Mouse (Mus musculus): ENCODE data around the gene Snx19. TPM values are rescaled to one million over a fixed set of nuclear protein-coding genes. Genes with fewer than 3 reads are reported as not detected.
A peak's percentile ranks its signal among the peaks of the same experiment; 100 is the strongest.

Gene Snx19
- polyA plus RNA-seq (2014; fragmentation: Nextera tagmentation; extraction: Ambion mirVana) = 16.6 and 27.2 TPM in 2 replicates

DNA sequence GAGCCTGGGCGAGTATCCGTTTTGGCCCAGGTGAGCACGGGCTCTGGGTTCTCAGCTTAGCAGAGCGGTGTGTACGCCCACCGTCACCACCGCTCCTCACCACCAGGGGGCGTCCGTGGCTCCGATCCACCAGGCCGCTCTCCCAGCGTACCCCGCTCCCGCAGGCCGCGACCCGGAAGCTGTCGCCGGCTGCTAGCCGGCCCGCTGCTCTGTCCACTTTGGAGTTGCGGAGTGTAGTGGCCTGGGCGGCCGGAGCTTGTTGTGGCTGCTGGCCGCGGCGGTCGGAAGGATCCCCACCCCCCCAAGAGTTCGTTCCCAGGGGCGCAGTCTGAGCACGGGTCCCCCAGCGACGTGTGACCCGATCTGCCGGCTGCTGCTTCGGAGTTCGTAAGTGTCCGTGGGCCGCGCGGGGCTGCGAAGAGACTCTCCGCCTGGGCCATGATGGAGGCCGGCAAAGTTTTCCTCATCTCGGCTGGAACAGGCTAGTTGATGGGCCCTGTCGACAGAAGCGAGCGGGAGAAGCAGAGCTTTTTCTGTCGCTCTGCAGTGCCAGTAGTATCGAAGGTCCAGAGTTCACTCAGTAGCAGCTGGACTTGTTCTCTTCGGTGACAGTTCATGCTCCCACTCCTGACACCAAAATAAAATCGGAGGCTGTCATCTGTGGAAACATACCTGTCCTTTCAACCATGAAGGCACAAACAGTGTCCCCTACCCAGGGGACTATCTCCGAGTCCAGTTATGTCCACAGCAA, at the start of gene Snx19:
Snx19 (plus strand) TSS at position 227 of the 751 bp plus-strand sequence.
- peak; percentile 95 for ATAC-seq (ENCODE audit: low FRiP score, low TSS enrichment)
- peak within 1 kb of the TSS; percentile 74 for H3K9ac ChIP-seq (replicated peaks; ENCODE audit: low read length)
- DNase-seq = peak; percentile 94
- H3K36me3 ChIP-seq (ENCODE audit: control insufficient read depth, insufficient read depth, low read length) = peaks cover 5% of the 10 kb centered on the region
- peak within 1 kb of the TSS; percentile 81 for H3K4me3 ChIP-seq (replicated peaks; ENCODE audit: low read depth, low read length)
- no peak within 1 kb of the TSS for H3K27ac ChIP-seq (replicated peaks; ENCODE audit: low read depth, low read length)
- no peaks in the 10 kb centered on the region for H3K27me3 ChIP-seq (ENCODE audit: control insufficient read depth, insufficient read depth, low read length)
- no peaks in the 10 kb centered on the region for H3K9me3 ChIP-seq (ENCODE audit: control insufficient read depth, low read length)
- WGBS = 2% methylated on average over 53 of the region's 53 CpGs
- peak within 1 kb of the TSS; percentile 84 for H3K4me2 ChIP-seq (ENCODE audit: low read length)
- H3K4me1 ChIP-seq (ENCODE audit: control insufficient read depth, insufficient read depth, low read length) = peaks cover 24% of the 10 kb centered on the region

DNA sequence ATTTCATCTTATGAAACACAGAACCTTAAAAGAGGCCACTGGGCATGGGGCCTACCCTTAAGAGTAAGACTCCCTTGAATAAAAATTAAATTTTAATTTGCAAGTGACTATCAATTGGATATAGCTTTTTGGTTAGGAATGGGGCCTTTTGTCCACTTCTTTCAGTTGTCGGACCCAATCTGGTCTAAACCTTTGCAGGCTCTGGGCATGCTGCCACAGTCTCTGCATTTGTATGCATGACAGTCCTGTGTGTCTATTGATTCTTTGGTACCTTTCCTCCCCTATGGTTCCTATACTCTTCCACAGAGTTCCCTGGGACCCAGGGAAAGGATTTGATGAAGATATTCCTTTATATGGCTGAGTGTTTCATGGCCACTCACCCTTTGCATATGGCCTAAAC, 26.1 kb upstream of the Snx19 start:
- Histone ChIP-seq H3K4me1 (ENCODE audit: control insufficient read depth, insufficient read depth, low read length) (no peaks in the 10 kb centered on the region), H3K27ac (replicated peaks; ENCODE audit: low read depth, low read length) (no peak overlapping the region), H3K4me2 (ENCODE audit: low read length) (no peak overlapping the region), H3K27me3 (ENCODE audit: control insufficient read depth, insufficient read depth, low read length) (no peaks in the 10 kb centered on the region), H3K4me3 (replicated peaks; ENCODE audit: low read depth, low read length) (no peak overlapping the region), H3K36me3 (ENCODE audit: control insufficient read depth, insufficient read depth, low read length) (no peaks in the 10 kb centered on the region), H3K9me3 (ENCODE audit: control insufficient read depth, low read length) (no peaks in the 10 kb centered on the region; the same call in 1 of the 2 replicates), H3K9ac (replicated peaks; ENCODE audit: low read length) (no peak overlapping the region)
- DNase-seq = peak; percentile 61
- 51% methylated on average over 1 of the region's 1 CpGs for WGBS
- no peak for ATAC-seq (ENCODE audit: low FRiP score, low TSS enrichment)

DNA sequence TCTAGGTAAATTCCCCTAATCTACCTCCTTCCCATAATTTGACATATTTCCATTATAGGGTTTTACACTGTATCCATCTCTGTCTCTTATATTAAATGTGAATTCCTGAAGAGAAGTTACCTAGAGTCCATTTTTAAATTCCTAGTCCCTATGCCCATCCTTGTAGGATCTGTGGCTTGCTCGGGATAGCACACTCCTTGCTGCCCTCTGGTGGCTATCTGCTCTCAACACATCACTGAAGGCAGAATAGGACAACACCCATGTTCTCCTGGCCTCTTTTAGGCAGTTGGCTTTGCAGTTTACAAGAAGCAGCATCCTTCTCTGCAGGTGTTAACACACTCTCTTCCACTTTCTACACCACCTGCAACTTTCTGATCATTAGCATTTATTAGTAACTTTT, 4.0 kb upstream of the Snx19 start:
- no peak for ATAC-seq (ENCODE audit: low FRiP score, low TSS enrichment)
- Histone ChIP-seq H3K36me3 (ENCODE audit: control insufficient read depth, insufficient read depth, low read length) (no peaks in the 10 kb centered on the region), H3K4me1 (ENCODE audit: control insufficient read depth, insufficient read depth, low read length) (peaks cover 5% of the 10 kb centered on the region), H3K27ac (replicated peaks; ENCODE audit: low read depth, low read length) (no peak overlapping the region), H3K9me3 (ENCODE audit: control insufficient read depth, low read length) (no peaks in the 10 kb centered on the region), H3K27me3 (ENCODE audit: control insufficient read depth, insufficient read depth, low read length) (no peaks in the 10 kb centered on the region), H3K4me3 (replicated peaks; ENCODE audit: low read depth, low read length) (no peak overlapping the region), H3K4me2 (ENCODE audit: low read length) (no peak overlapping the region), H3K9ac (replicated peaks; ENCODE audit: low read length) (no peak overlapping the region)
- peak; percentile 86 for DNase-seq
- 5% methylated on average over 1 of the region's 1 CpGs for WGBS

DNA sequence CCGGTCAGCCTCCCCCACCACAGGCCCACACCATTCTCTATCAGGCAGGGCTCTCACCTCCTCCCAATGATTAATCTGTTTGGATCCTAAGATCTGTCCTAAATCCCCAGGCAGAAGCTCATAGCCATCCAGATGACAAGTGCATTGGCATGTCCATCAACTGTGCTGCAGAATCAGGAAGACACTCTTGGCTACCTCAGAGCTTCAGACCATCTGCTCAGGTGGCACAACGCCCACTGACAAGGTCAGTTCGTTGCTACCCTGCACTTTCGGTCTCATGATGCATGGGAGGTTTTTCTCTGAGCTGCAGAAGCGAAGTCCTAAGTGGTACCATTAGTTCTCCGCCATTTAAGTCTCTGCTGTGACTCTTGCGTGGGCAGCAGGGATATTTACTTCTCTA, 1.7 kb upstream of the Snx19 start:
- H3K27me3 ChIP-seq (ENCODE audit: control insufficient read depth, insufficient read depth, low read length) = no peaks in the 10 kb centered on the region
- ATAC-seq (ENCODE audit: low FRiP score, low TSS enrichment) = no peak
- H3K9me3 ChIP-seq (ENCODE audit: control insufficient read depth, low read length) = no peaks in the 10 kb centered on the region
- peaks cover 24% of the 10 kb centered on the region for H3K4me1 ChIP-seq (ENCODE audit: control insufficient read depth, insufficient read depth, low read length)
- no peak for DNase-seq
- no peak overlapping the region for H3K4me2 ChIP-seq (ENCODE audit: low read length)
- no peak overlapping the region for H3K9ac ChIP-seq (replicated peaks; ENCODE audit: low read length)
- WGBS = 89% methylated on average over 7 of the region's 7 CpGs
- H3K36me3 ChIP-seq (ENCODE audit: control insufficient read depth, insufficient read depth, low read length) = 0 out of 2 replicates have a peak, but pooled peaks cover 4% of the 10 kb centered on the region
- H3K4me3 ChIP-seq (replicated peaks; ENCODE audit: low read depth, low read length) = no peak overlapping the region
- no peak overlapping the region for H3K27ac ChIP-seq (replicated peaks; ENCODE audit: low read depth, low read length)

DNA sequence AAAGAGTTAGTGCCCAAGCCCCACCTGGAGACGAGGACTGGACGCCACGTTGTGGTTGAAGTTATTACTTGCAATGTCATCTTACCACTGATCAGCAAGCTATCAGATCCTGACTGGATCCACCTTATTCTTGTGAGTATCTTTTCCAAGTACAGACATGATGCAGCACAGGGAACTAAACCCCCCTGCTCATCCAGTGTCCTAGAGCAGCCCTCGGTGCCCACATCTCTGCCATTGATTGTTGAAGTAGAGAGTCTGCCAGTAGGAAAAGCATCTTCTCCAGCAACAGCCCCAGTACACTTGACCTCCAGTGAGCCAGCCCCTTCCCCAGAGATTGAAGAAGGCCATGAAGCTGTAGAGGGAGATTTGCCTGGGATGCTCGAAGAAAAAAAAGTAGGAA, 1.3 kb downstream of the Snx19 start:
- peak overlapping the region; percentile 84 for H3K4me2 ChIP-seq (ENCODE audit: low read length)
- ATAC-seq (ENCODE audit: low FRiP score, low TSS enrichment) = no peak
- 94% methylated on average over 5 of the region's 5 CpGs for WGBS

DNA sequence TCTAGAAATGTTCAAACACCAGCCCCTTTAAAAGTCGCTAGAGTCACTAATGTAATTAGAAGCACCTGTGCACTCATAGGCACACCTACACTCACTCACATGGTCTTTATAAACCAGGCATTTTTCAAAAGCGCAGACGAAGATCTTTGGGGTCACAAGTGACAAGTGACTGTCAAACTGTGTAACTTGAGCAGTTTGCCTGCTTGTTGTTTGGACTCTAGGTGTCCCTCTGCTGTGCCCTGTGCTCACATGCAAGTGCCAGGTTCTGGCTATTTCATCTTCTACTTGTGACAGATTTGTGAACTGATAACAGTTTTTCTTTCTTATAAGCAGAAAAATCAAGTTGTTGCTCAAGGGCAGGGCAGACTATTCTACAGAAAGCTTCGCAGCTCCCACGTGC, 3.5 kb downstream of the Snx19 start:
- H3K36me3 ChIP-seq (ENCODE audit: control insufficient read depth, insufficient read depth, low read length) = peaks cover 35% of the 10 kb centered on the region
- no peak overlapping the region for H3K9ac ChIP-seq (replicated peaks; ENCODE audit: low read length)

More for the DNA sequence above, 1.3 kb downstream of the Snx19 start:
- no peak overlapping the region for H3K9ac ChIP-seq (replicated peaks; ENCODE audit: low read length)
- no peak for DNase-seq
- H3K27ac ChIP-seq (replicated peaks; ENCODE audit: low read depth, low read length) = no peak overlapping the region
- H3K36me3 ChIP-seq (ENCODE audit: control insufficient read depth, insufficient read depth, low read length) = peaks cover 17% of the 10 kb centered on the region
- H3K4me1 ChIP-seq (ENCODE audit: control insufficient read depth, insufficient read depth, low read length) = peaks cover 24% of the 10 kb centered on the region
- no peaks in the 10 kb centered on the region for H3K9me3 ChIP-seq (ENCODE audit: control insufficient read depth, low read length)
- H3K27me3 ChIP-seq (ENCODE audit: control insufficient read depth, insufficient read depth, low read length) = no peaks in the 10 kb centered on the region
- no peak overlapping the region for H3K4me3 ChIP-seq (replicated peaks; ENCODE audit: low read depth, low read length)

DNA sequence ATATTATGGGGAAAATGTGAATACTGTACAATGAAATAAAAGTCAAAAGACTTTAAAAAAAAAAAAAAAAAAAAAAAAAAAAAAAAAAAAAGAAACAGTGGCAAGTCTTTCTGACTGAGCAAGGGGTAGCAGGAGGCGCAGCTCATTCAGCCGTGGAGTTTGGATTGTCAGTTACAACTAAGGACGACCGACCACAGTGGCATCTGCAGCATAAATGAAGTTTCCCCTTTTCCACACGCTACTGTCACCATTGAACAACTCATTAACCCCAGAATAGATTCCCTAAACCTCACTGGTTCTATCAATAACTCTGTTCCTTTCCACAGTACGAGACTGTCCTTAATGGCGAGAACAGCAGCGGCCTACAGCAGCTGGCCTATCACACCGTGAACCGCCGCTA, 5.0 kb downstream of the Snx19 start:
- Histone ChIP-seq H3K27me3 (ENCODE audit: control insufficient read depth, insufficient read depth, low read length) (no peaks in the 10 kb centered on the region), H3K4me2 (ENCODE audit: low read length) (no peak overlapping the region), H3K4me1 (ENCODE audit: control insufficient read depth, insufficient read depth, low read length) (peaks cover 24% of the 10 kb centered on the region), H3K4me3 (replicated peaks; ENCODE audit: low read depth, low read length) (no peak overlapping the region), H3K9ac (replicated peaks; ENCODE audit: low read length) (no peak overlapping the region), H3K9me3 (ENCODE audit: control insufficient read depth, low read length) (no peaks in the 10 kb centered on the region), H3K36me3 (ENCODE audit: control insufficient read depth, insufficient read depth, low read length) (peaks cover 50% of the 10 kb centered on the region), H3K27ac (replicated peaks; ENCODE audit: low read depth, low read length) (no peak overlapping the region)
- WGBS = 93% methylated on average over 11 of the region's 11 CpGs
- ATAC-seq (ENCODE audit: low FRiP score, low TSS enrichment) (no peak), DNase-seq (no peak)

More for the DNA sequence above, 3.5 kb downstream of the Snx19 start:
- Histone ChIP-seq H3K27me3 (ENCODE audit: control insufficient read depth, insufficient read depth, low read length) (no peaks in the 10 kb centered on the region), H3K27ac (replicated peaks; ENCODE audit: low read depth, low read length) (no peak overlapping the region), H3K4me2 (ENCODE audit: low read length) (no peak overlapping the region), H3K4me3 (replicated peaks; ENCODE audit: low read depth, low read length) (no peak overlapping the region), H3K4me1 (ENCODE audit: control insufficient read depth, insufficient read depth, low read length) (peaks cover 24% of the 10 kb centered on the region), H3K9me3 (ENCODE audit: control insufficient read depth, low read length) (no peaks in the 10 kb centered on the region)
- 89% methylated on average over 5 of the region's 5 CpGs for WGBS
- ATAC-seq (ENCODE audit: low FRiP score, low TSS enrichment) (no peak), DNase-seq (no peak)

DNA sequence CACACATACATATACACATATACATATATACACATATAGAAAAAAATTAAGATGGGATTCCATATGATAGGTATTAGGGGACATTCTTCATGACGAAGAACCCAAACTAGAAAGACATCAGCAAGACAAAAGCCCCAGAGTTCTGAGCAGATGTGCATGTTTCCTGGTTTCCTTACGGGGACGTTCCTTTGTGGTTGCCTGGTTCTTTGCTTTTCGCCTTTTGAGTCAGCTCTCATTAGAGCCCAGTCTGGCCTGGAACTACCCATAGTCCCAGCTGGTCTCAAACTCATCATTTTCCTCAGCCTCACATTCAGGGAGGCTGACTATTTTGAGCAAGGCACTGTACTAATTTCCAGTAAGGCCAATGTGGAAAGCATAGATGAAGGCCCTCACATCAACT, 7.0 kb downstream of the Snx19 start:
- Histone ChIP-seq H3K4me2 (ENCODE audit: low read length) (no peak overlapping the region), H3K9ac (replicated peaks; ENCODE audit: low read length) (no peak overlapping the region), H3K4me1 (ENCODE audit: control insufficient read depth, insufficient read depth, low read length) (peaks cover 9% of the 10 kb centered on the region), H3K27me3 (ENCODE audit: control insufficient read depth, insufficient read depth, low read length) (no peaks in the 10 kb centered on the region), H3K27ac (replicated peaks; ENCODE audit: low read depth, low read length) (no peak overlapping the region), H3K9me3 (ENCODE audit: control insufficient read depth, low read length) (no peaks in the 10 kb centered on the region), H3K36me3 (ENCODE audit: control insufficient read depth, insufficient read depth, low read length) (peaks cover 61% of the 10 kb centered on the region), H3K4me3 (replicated peaks; ENCODE audit: low read depth, low read length) (no peak overlapping the region)
- DNase-seq (no peak), ATAC-seq (ENCODE audit: low FRiP score, low TSS enrichment) (no peak)
- 95% methylated on average over 4 of the region's 4 CpGs for WGBS
